Mouse (Mus musculus) forebrain, postnatal 0 days (tissue): Measurements from ENCODE around the gene Tusc1. TPM values are rescaled to one million over a fixed set of nuclear protein-coding genes. Genes with fewer than 3 reads are reported as not detected.

Experiments used
- ATAC-seq: fragments of 200-750 bp; cut with Nextera tagmentation; 2 replicates; pipeline ENCODE4 v1.8.0; 2017; ENCODE audit warnings: mild to moderate bottlenecking, moderate library complexity
- DNase-seq: peaks from one replicate; pipeline ENCODE4 v3.0.0-alpha.2; 2015
- H3K27ac ChIP-seq: fragments of 300-500 bp; sonication (generic); 2 replicates; pipeline ENCODE4 v1.5.1; 2014; ENCODE audit warnings: low read depth, mild to moderate bottlenecking, antibody characterized with exemption, low read length, moderate library complexity, mixed read lengths
- H3K27me3 ChIP-seq: fragments of 300-500 bp; sonication (generic); 2 replicates; pipeline ENCODE4 v1.6.1; 2014; ENCODE audit warnings: mild to moderate bottlenecking, low read length, mixed read lengths; ENCODE audit not compliant: insufficient read depth
- H3K36me3 ChIP-seq: fragments of 300-500 bp; sonication (generic); 2 replicates; pipeline ENCODE4 v1.6.1; 2014; ENCODE audit warnings: mild to moderate bottlenecking, moderate library complexity; ENCODE audit not compliant: insufficient read depth
- H3K4me1 ChIP-seq: fragments of 300-500 bp; sonication (generic); 2 replicates; pipeline ENCODE4 v1.6.1; 2014; ENCODE audit warnings: antibody characterized with exemption; ENCODE audit not compliant: insufficient read depth
- H3K4me2 ChIP-seq: fragments of 300-500 bp; sonication (generic); 2 replicates; pipeline ENCODE4 v1.6.1; 2014; ENCODE audit warnings: low read depth, mild to moderate bottlenecking, moderate library complexity
- H3K4me3 ChIP-seq: fragments of 300-500 bp; sonication (generic); 2 replicates; pipeline ENCODE4 v1.5.1; 2014; ENCODE audit warnings: low read depth, low read length, mixed read lengths
- H3K9ac ChIP-seq: fragments of 300-500 bp; sonication (generic); 2 replicates; pipeline ENCODE4 v1.6.1; 2014; ENCODE audit warnings: mild to moderate bottlenecking
- H3K9me3 ChIP-seq: fragments of 300-500 bp; sonication (generic); 2 replicates; pipeline ENCODE4 v1.6.1; 2016; ENCODE audit warnings: low read length
- CTCF ChIP-seq: sonication (generic); IDR thresholded peaks from 2 replicates; pipeline ENCODE4 v1.5.1; 2016; ENCODE audit warnings: antibody characterized with exemption, control low read depth, low read depth
- WGBS: fragments of 180-500 bp; shearing (Covaris S2); extraction: QIAGEN DNeasy Blood & Tissue Kit; methylation state at CpG from one replicate; pipeline ENCODE4 v1.1.7; 2014; 5-methylcytosine and 5-hydroxymethylcytosine counted together
- polyA plus RNA-seq: library from polyadenylated mRNA; unstranded; fragments of >200 nt; fragmentation: Nextera tagmentation; extraction: Ambion mirVana; gene quantifications from 2 replicates; pipeline ENCODE4 v1.2.1, GENCODE M21; 2015
- total RNA-seq: library from RNA; depleted of rRNA; stranded (reverse); fragments of >200 nt; gene quantifications from 2 replicates; pipeline ENCODE4 v1.2.3, GENCODE M21; 2014; rRNA removed

The Tusc1 gene
- total RNA-seq, result 10.4 and 16.9 TPM in 2 replicates
- 19.3 and 19.9 TPM in 2 replicates for polyA plus RNA-seq

GRCm38 (mm10) chr4:93335118-93336003 lies at the start of gene Tusc1:
TSS of gene Tusc1 (minus strand) at chr4:93335511.
- peak within 1 kb of the TSS; percentile 95 for H3K4me2 ChIP-seq
- H3K27me3 ChIP-seq, result no peaks in the 10 kb centered on the region
- H3K9ac ChIP-seq, result peak within 1 kb of the TSS; percentile 95
- no peak for TF ChIP-seq CTCF
- WGBS, result 2% methylated on average over 93 of the region's 97 CpGs
- DNase-seq (peak; percentile 79), ATAC-seq (peak; percentile 91)
- H3K36me3 ChIP-seq, result no peaks in the 10 kb centered on the region
- H3K4me3 ChIP-seq, result peak within 1 kb of the TSS; percentile 84
- peak within 1 kb of the TSS; percentile 93 for H3K27ac ChIP-seq
- no peaks in the 10 kb centered on the region for H3K9me3 ChIP-seq
- H3K4me1 ChIP-seq, result no peaks in the 10 kb centered on the region

- peak; percentile 49 for TF ChIP-seq CTCF
These were observed 17.6 kb upstream of the Tusc1 start for GRCm38 (mm10) chr4:93352930-93353329.

DNA sequence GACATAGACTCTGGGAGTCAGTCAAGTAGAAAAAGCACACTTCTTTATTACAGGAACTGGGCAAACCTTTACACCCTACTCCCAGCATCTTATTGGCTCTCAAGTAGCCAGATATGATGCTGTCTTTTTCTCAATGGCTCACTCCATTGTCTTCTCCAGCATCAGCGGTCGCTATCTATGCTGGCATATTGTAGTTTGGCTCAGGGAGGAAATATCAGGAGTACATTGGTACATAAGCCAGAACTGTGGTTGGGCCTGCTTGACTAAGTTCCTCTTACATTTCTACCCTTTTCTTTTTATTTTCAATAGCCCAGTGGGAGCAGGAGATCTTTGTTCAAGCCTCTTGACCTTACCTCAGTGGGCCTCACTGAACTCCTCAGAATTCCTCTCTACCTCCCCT lies 9.0 kb upstream of the Tusc1 start:
- 88% methylated on average over 2 of the region's 2 CpGs for WGBS
- Histone ChIP-seq H3K27me3 (no peaks in the 10 kb centered on the region), H3K4me1 (no peaks in the 10 kb centered on the region), H3K36me3 (no peaks in the 10 kb centered on the region), H3K4me3 (no peak overlapping the region), H3K27ac (no peak overlapping the region), H3K4me2 (no peak overlapping the region), H3K9ac (no peak overlapping the region), H3K9me3 (no peaks in the 10 kb centered on the region)
- ATAC-seq (no peak), DNase-seq (no peak)
- TF ChIP-seq CTCF, result no peak

More at GRCm38 (mm10) chr4:93352930-93353329, 17.6 kb upstream of the Tusc1 start:
- no peak overlapping the region for H3K4me2 ChIP-seq
- no peaks in the 10 kb centered on the region for H3K27me3 ChIP-seq
- H3K27ac ChIP-seq, result no peak overlapping the region
- no peaks in the 10 kb centered on the region for H3K36me3 ChIP-seq
- ATAC-seq (no peak), DNase-seq (no peak)
- no peaks in the 10 kb centered on the region for H3K4me1 ChIP-seq
- no peaks in the 10 kb centered on the region for H3K9me3 ChIP-seq
- H3K9ac ChIP-seq, result no peak overlapping the region
- no peak overlapping the region for H3K4me3 ChIP-seq
- 75% methylated on average over 2 of the region's 2 CpGs for WGBS

GRCm38 (mm10) chr4:93341568-93341967 lies 6.3 kb upstream of the Tusc1 start:
- no peak for TF ChIP-seq CTCF
- no peaks in the 10 kb centered on the region for H3K4me1 ChIP-seq
- ATAC-seq, result no peak

GRCm38 (mm10) chr4:93337977-93338376 lies 2.7 kb upstream of the Tusc1 start:
- Histone ChIP-seq H3K4me1 (no peaks in the 10 kb centered on the region), H3K36me3 (no peaks in the 10 kb centered on the region), H3K27ac (no peak overlapping the region), H3K27me3 (no peaks in the 10 kb centered on the region), H3K9ac (no peak overlapping the region), H3K9me3 (no peaks in the 10 kb centered on the region), H3K4me3 (no peak overlapping the region), H3K4me2 (no peak overlapping the region)
- ATAC-seq, result no peak
- DNase-seq, result no peak
- TF ChIP-seq CTCF, result no peak
- 85% methylated on average over 3 of the region's 3 CpGs for WGBS

More at GRCm38 (mm10) chr4:93341568-93341967, 6.3 kb upstream of the Tusc1 start:
- H3K9ac ChIP-seq, result no peak overlapping the region
- no peaks in the 10 kb centered on the region for H3K27me3 ChIP-seq
- no peaks in the 10 kb centered on the region for H3K9me3 ChIP-seq
- no peak overlapping the region for H3K4me3 ChIP-seq
- no peak overlapping the region for H3K27ac ChIP-seq
- no peak overlapping the region for H3K4me2 ChIP-seq
- no peak for DNase-seq
- no peaks in the 10 kb centered on the region for H3K36me3 ChIP-seq

- ATAC-seq (peak; percentile 80), DNase-seq (peak; percentile 73)
- Histone ChIP-seq H3K36me3 (no peaks in the 10 kb centered on the region), H3K27ac (peak overlapping the region; percentile 93), H3K9me3 (no peaks in the 10 kb centered on the region), H3K4me2 (peak overlapping the region; percentile 95), H3K4me3 (peak overlapping the region; percentile 84), H3K9ac (peak overlapping the region; percentile 95), H3K4me1 (no peaks in the 10 kb centered on the region), H3K27me3 (no peaks in the 10 kb centered on the region)
- under 1% methylated on average over 49 of the region's 49 CpGs for WGBS
- no peak for TF ChIP-seq CTCF
These were observed 634 bp downstream of the Tusc1 start for GRCm38 (mm10) chr4:93334636-93335117.

DNA sequence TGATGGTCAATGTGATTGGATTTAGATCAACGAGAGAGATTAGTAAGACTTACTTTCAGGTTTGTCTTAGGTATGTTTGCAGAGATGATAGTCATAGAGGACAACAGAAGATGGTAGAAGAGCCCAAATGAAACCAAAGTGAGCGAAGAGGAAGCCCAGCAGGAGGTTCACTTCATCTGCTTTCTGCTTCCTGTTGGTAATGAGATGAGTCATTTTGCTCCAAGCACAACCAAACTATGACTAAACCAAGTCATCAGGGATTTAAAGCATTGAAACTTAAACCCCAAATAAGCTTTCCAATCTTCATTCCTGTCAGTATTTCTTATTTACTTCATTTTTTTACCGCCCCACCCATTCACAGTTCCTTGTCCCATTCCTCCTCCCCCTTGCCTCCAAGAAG lies 27.8 kb downstream of the Tusc1 start:
- 92% methylated on average over 3 of the region's 3 CpGs for WGBS
- TF ChIP-seq CTCF, result no peak
- H3K4me3 ChIP-seq, result no peak overlapping the region
- ATAC-seq (no peak), DNase-seq (no peak)
- no peaks in the 10 kb centered on the region for H3K36me3 ChIP-seq
- H3K9me3 ChIP-seq, result no peaks in the 10 kb centered on the region
- H3K4me1 ChIP-seq, result no peaks in the 10 kb centered on the region
- no peaks in the 10 kb centered on the region for H3K27me3 ChIP-seq
- H3K27ac ChIP-seq, result no peak overlapping the region
- H3K4me2 ChIP-seq, result no peak overlapping the region
- no peak overlapping the region for H3K9ac ChIP-seq
